Mouse (Mus musculus): ENCODE data around the gene Slc25a20.

- no peak for TF ChIP-seq POLR2A (IDR thresholded peaks at IDR 0.05; ENCODE audit: extremely low read depth, insufficient read depth, low read length)
- no peak for TF ChIP-seq CTCF (IDR thresholded peaks at IDR 0.05; ENCODE audit: low read depth, low read length)
These were observed 29.5 kb upstream of the Slc25a20 start for GRCm38 (mm10) chr9:108632375-108632774.
